Mouse (Mus musculus) gastrocnemius, postnatal 4 days (tissue): ENCODE results near the gene Fam174b. TPM values are rescaled to one million over a fixed set of nuclear protein-coding genes. Genes with fewer than 3 reads are reported as not detected.

Experiments used
- DNase-seq, 2 experiments: peaks; one replicate each; pipeline ENCODE4 v3.0.0; 2021 to 2022; ENCODE audit warnings: low spot score in 2 of 2, mixed read lengths in 2 of 2
- microRNA-seq: library from miRNA; unstranded; fragments of <30 nt; microRNA quantifications from one replicate; pipeline ENCODE4 v1.2.0, GENCODE M21; 2021
- total RNA-seq, 2 experiments: library from RNA; stranded (reverse); gene quantifications; 2 replicates each; pipeline ENCODE4 v1.2.3; 2021

Fam174b gene
- total RNA-seq, 2 experiments from 2014 or later = 13.6 to 20.3 TPM

GRCm38 (mm10) chr7:73811439-73811838 is 71.3 kb downstream of the Fam174b start:
- DNase-seq = no peak

- no peak for DNase-seq
Observed at GRCm38 (mm10) chr7:73812176-73812575, 72.1 kb downstream of the Fam174b start.

- DNase-seq = no peak
Observed at GRCm38 (mm10) chr7:73813887-73814286, 73.8 kb downstream of the Fam174b start.

GRCm38 (mm10) chr7:73814454-73814853 is 74.4 kb downstream of the Fam174b start:
- DNase-seq = no peak

GRCm38 (mm10) chr7:73816255-73816996 is 76.3 kb downstream of the Fam174b start:
- DNase-seq = no peak

- DNase-seq = no peak
Observed at GRCm38 (mm10) chr7:73819366-73819765, 79.3 kb downstream of the Fam174b start.

Small RNAs within 50 kb of the gene (microRNA-seq; reads per million reads assigned to microRNA genes)
- gene Mir7234 = not detected

Other genes starting within 250 kb of the Fam174b start
- 10 to 100 TPM; 54.1 to 72.1 TPM for gene Chd2, start 198.5 kb upstream of the Fam174b start, total RNA-seq